In genomic region chr16:29814039-29814438, GRCm38 (mm10) we compare ENCODE assay signal across 8 mouse cellular contexts.
DNase-seq lines count a peak whose midpoint lies in the region; ATAC-seq and TF ChIP-seq lines count a peak whose summit lies in the region.

No protein-coding gene starts in this region.

- 1% methylated on average over 32 of the region's 32 CpGs for WGBS in heart, embryonic 16.5 days
- 1% methylated on average over 30 of the region's 32 CpGs for WGBS in liver, postnatal 0 days (ENCODE audit: insufficient replicate concordance)
- WGBS in neural tube, embryonic 13.5 days: under 1% methylated on average over 29 of the region's 32 CpGs

- no peak for TF ChIP-seq EP300 in liver, postnatal 0 days (IDR thresholded peaks at IDR 0.05; ENCODE audit: low read depth)

- H3K9me3 ChIP-seq in heart, embryonic 16.5 days (replicated peaks; ENCODE audit: control insufficient read depth, low read length): no peaks in the 10 kb centered on the region
- H3K9me3 ChIP-seq in liver, postnatal 0 days (ENCODE audit: low read length): no peaks in the 10 kb centered on the region
- H3K9me3 ChIP-seq in neural tube, embryonic 13.5 days: no peaks in the 10 kb centered on the region

- peak overlapping the region; percentile 76 for H3K9ac ChIP-seq in heart, embryonic 16.5 days (ENCODE audit: low read length)
- peak overlapping the region; percentile 58 for H3K9ac ChIP-seq in liver, postnatal 0 days (replicated peaks)
- H3K9ac ChIP-seq in neural tube, embryonic 13.5 days: peak overlapping the region; percentile 92

- peak; percentile 68 for TF ChIP-seq CTCF in liver, postnatal 0 days (IDR thresholded peaks at IDR 0.05; ENCODE audit: low read depth)

- H3K36me3 ChIP-seq in heart, embryonic 16.5 days (ENCODE audit: control insufficient read depth, insufficient read depth): no peaks in the 10 kb centered on the region
- no peaks in the 10 kb centered on the region for H3K36me3 ChIP-seq in liver, postnatal 0 days (replicated peaks; ENCODE audit: insufficient read depth, low read length)
- no peaks in the 10 kb centered on the region for H3K36me3 ChIP-seq in neural tube, embryonic 13.5 days

- peak; percentile 68 for DNase-seq in CD4-positive helper T cell, adult 2 months (ENCODE audit: low read depth, low spot score)
- peak; percentile 86 for DNase-seq in brain, adult 2 months (ENCODE audit: low read depth, low spot score)
- DNase-seq in fibroblast of lung, adult 2 months (ENCODE audit: low read depth): peak; percentile 82
- peak; percentile 90 to 94 for DNase-seq in kidney, postnatal 25 days
- DNase-seq in liver, postnatal 0 days: peak; percentile 81
- DNase-seq in telencephalon, adult 2 months (ENCODE audit: low read depth, low spot score): peak; percentile 41

- peak; percentile 86 for ATAC-seq in heart, embryonic 16.5 days (replicated peaks; ENCODE audit: extremely low read depth, insufficient read depth, low FRiP score)
- ATAC-seq in liver, postnatal 0 days: peak; percentile 74
- peak; percentile 83 for ATAC-seq in neural tube, embryonic 13.5 days (ENCODE audit: low read depth)

- peaks cover 5% of the 10 kb centered on the region for H3K4me1 ChIP-seq in heart, embryonic 16.5 days (ENCODE audit: control insufficient read depth, insufficient read depth, low read length)
- 0 out of 2 replicates have a peak, but pooled peaks cover 7% of the 10 kb centered on the region for H3K4me1 ChIP-seq in liver, postnatal 0 days (ENCODE audit: insufficient read depth)
- H3K4me1 ChIP-seq in neural tube, embryonic 13.5 days (replicated peaks): peaks cover 35% of the 10 kb centered on the region

- H3K27me3 ChIP-seq in heart, embryonic 16.5 days (ENCODE audit: control insufficient read depth, insufficient read depth, low read length): peaks cover 18% of the 10 kb centered on the region
- H3K27me3 ChIP-seq in liver, postnatal 0 days (ENCODE audit: insufficient read depth, low read length): peaks cover 15% of the 10 kb centered on the region; the same call in 1 of the 2 replicates
- peaks cover 67% of the 10 kb centered on the region for H3K27me3 ChIP-seq in neural tube, embryonic 13.5 days

- peak overlapping the region; percentile 66 for H3K27ac ChIP-seq in heart, embryonic 16.5 days (ENCODE audit: low read length)
- 0 out of 2 replicates have a peak overlapping the region, but pooled peaks have one; percentile 34 for H3K27ac ChIP-seq in liver, postnatal 0 days (ENCODE audit: low read depth)
- H3K27ac ChIP-seq in neural tube, embryonic 13.5 days (replicated peaks): peak overlapping the region; percentile 92

- H3K4me3 ChIP-seq in heart, embryonic 16.5 days (ENCODE audit: low read length): peak overlapping the region; percentile 59
- peak overlapping the region; percentile 56 for H3K4me3 ChIP-seq in liver, postnatal 0 days (ENCODE audit: low read depth, low read length)
- H3K4me3 ChIP-seq in neural tube, embryonic 13.5 days: peak overlapping the region; percentile 57

- peak overlapping the region; percentile 90 for H3K4me2 ChIP-seq in heart, embryonic 16.5 days (ENCODE audit: low read depth, low read length)
- H3K4me2 ChIP-seq in liver, postnatal 0 days (ENCODE audit: low read depth, low read length): peak overlapping the region; percentile 95
- peak overlapping the region; percentile 98 for H3K4me2 ChIP-seq in neural tube, embryonic 13.5 days

Comparison
In these comparisons a context has a peak if more than half of its experiments do, and no peak if none do; other contexts are left out.
1. Peak in every context shown above with its lines: DNase-seq, ATAC-seq, H3K4me3 ChIP-seq and H3K27ac ChIP-seq.
2. DNase-seq: peak in every context shown above with its lines; median percentile 92 in kidney, postnatal 25 days; 86 in brain, adult 2 months; 82 in fibroblast of lung, adult 2 months; 81 in liver, postnatal 0 days; 68 in CD4-positive helper T cell, adult 2 months; 41 in telencephalon, adult 2 months.
3. H3K27ac ChIP-seq: peak in every context shown above with its lines; median percentile 92 in neural tube, embryonic 13.5 days; 66 in heart, embryonic 16.5 days; 34 in liver, postnatal 0 days.